Mouse (Mus musculus) neural tube, embryonic 14.5 days (tissue): ENCODE measurements around the gene Zbtb42. TPM values are rescaled to one million over a fixed set of nuclear protein-coding genes. Genes with fewer than 3 reads are reported as not detected.

Experiments used
- ATAC-seq: fragments of 200-750 bp; cut with Nextera tagmentation; 2 replicates; pipeline ENCODE4 v1.8.0; 2017; ENCODE audit warnings: low read depth, mild to moderate bottlenecking, moderate TSS enrichment, moderate library complexity
- H3K27ac ChIP-seq: fragments of 300-500 bp; sonication (generic); 2 replicates; pipeline ENCODE4 v1.5.1; 2014; ENCODE audit warnings: low read depth, mild to moderate bottlenecking, control low read depth, low read length, moderate library complexity, mixed read lengths
- H3K27me3 ChIP-seq: fragments of 300-500 bp; sonication (generic); 2 replicates; pipeline ENCODE4 v1.6.1; 2014; ENCODE audit warnings: low read length; ENCODE audit not compliant: control insufficient read depth, insufficient read depth
- H3K36me3 ChIP-seq: fragments of 300-500 bp; sonication (generic); 2 replicates; pipeline ENCODE4 v1.6.1; 2014; ENCODE audit warnings: low read length, mixed read lengths; ENCODE audit not compliant: control insufficient read depth, insufficient read depth
- H3K4me1 ChIP-seq: fragments of 300-500 bp; sonication (generic); 2 replicates; pipeline ENCODE4 v1.6.1; 2014; ENCODE audit warnings: low read length; ENCODE audit not compliant: control insufficient read depth, insufficient read depth
- H3K4me2 ChIP-seq: fragments of 300-500 bp; sonication (generic); 2 replicates; pipeline ENCODE4 v1.6.1; 2014; ENCODE audit warnings: mild to moderate bottlenecking, low read depth, low read length, control low read depth
- H3K4me3 ChIP-seq: fragments of 300-500 bp; sonication (generic); 2 replicates; pipeline ENCODE4 v1.5.1; 2014; ENCODE audit warnings: low read depth, low read length, control low read depth, mixed read lengths
- H3K9ac ChIP-seq: fragments of 300-500 bp; sonication (generic); replicated peaks from 2 replicates; pipeline ENCODE4 v1.6.1; 2014; ENCODE audit warnings: low read depth, mild to moderate bottlenecking, control low read depth, low read length, mixed read lengths
- H3K9me3 ChIP-seq: fragments of 300-500 bp; sonication (generic); 2 replicates; pipeline ENCODE4 v1.6.1; 2016; ENCODE audit warnings: low read length; ENCODE audit not compliant: control insufficient read depth
- WGBS: fragments of 180-500 bp; shearing (Covaris S2); extraction: QIAGEN DNeasy Blood & Tissue Kit; methylation state at CpG from one replicate; pipeline ENCODE4 v1.1.7; 2014; 5-methylcytosine and 5-hydroxymethylcytosine counted together
- polyA plus RNA-seq: library from polyadenylated mRNA; unstranded; fragments of >200 nt; fragmentation: Nextera tagmentation; extraction: Ambion mirVana; gene quantifications from 2 replicates; pipeline ENCODE4 v1.2.1, GENCODE M21; 2014

Zbtb42 gene
- polyA plus RNA-seq, 1 experiment from 2014 or later: 1.3 TPM

DNA sequence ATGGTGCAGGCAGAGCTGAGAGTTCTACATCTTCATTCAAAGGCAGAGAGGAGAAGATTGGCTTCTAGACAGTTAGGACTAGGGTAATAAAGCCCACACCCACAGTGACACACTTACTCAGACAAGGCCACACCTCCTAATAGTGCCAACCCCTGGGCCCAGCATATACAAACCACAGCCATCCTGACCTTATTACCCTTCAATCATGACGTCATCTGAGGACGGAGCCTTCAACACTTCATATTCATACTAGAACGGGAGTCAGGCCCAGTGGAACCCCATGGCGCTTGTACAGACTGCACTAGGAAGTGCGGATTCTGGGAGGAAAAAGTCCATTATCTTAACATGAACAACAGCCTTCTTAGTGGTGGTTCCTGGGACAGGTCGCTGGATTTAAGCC lies 35.5 kb upstream of the Zbtb42 start:
- ATAC-seq: no peak
- Histone ChIP-seq H3K4me1 (peaks cover 14% of the 10 kb centered on the region), H3K27ac (no peak overlapping the region), H3K27me3 (no peaks in the 10 kb centered on the region), H3K4me3 (no peak overlapping the region), H3K9me3 (no peaks in the 10 kb centered on the region), H3K36me3 (no peaks in the 10 kb centered on the region), H3K9ac (no peak overlapping the region), H3K4me2 (no peak overlapping the region)
- 96% methylated on average over 6 of the region's 6 CpGs for WGBS

DNA sequence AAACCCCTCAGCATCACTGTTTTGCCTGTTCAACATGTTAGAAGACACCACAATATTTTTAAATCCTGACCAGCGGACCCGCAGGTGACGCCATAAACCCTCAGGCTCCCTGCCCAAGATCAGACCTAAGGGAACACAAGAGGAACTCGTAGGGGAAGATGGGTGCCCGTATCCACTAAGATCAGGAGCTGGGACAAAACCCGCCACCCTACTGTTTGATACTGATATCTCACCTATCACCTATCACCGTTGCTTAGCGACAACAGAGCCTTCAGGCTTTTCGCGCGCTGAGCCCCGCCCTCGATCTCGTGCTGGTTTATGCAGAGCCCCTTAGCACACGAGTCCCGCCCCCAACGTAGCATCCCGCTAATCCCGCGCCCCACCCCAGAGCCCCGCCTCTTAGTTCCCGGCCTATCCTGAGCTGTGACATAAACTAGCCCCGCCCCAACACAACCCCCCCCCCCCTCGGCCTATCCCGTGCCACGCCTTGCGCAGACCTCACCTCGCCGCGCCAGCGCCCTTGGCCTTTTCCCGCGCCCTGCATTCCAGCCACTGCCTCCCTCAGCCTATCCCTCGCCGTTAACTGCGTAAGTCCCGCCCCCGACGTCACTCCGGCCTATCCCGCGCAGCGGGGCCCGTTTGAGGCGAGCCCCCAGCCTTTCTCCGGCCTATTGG lies 34.3 kb upstream of the Zbtb42 start, which contains the start of gene Siva1:
Siva1 (plus strand) TSS at position 500 of the 675 bp plus-strand sequence.
- H3K4me2 ChIP-seq: peak within 1 kb of the TSS; percentile 88
- H3K27me3 ChIP-seq: no peaks in the 10 kb centered on the region
- peak within 1 kb of the TSS; percentile 66 for H3K9ac ChIP-seq
- peak; percentile 96 for ATAC-seq
- H3K4me1 ChIP-seq: peaks cover 14% of the 10 kb centered on the region
- under 1% methylated on average over 35 of the region's 46 CpGs for WGBS
- 0 out of 2 replicates have a peak, but pooled peaks cover 3% of the 10 kb centered on the region for H3K36me3 ChIP-seq
- H3K27ac ChIP-seq: peak within 1 kb of the TSS; percentile 80
- H3K4me3 ChIP-seq: peak within 1 kb of the TSS; percentile 64
- no peaks in the 10 kb centered on the region for H3K9me3 ChIP-seq

DNA sequence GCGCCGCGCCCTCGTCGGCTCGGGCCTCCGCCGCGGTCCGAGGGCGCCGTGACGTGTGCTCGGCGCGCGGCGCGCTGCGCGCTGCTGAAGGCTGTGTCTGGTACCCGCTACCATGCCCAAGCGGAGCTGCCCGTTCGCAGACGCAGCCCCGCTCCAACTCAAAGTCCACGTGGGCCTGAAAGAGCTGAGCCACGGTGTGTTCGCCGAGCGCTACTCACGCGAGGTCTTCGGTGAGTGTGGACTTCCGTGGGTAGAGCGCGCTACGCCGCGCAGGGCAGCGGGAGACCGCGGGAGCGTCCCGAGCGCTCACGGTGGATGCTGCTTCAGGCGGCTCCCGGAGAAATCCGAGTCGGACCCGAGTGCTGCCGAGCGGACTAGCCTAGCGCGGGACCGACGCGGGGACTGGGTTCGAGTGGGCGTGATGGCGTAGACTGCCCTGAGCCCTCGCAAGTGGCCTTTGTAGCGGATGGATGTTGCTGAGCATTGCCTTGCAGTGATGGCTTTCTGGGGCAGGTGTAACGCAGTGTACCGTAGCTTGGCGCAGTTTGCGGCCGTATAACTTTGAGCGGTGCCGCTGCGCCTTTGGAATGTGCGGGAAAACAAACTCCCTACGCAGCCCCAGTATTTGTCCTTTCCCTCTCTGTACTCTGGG lies 33.6 kb upstream of the Zbtb42 start:
- Histone ChIP-seq H3K9me3 (no peaks in the 10 kb centered on the region), H3K27me3 (no peaks in the 10 kb centered on the region), H3K36me3 (0 out of 2 replicates have a peak, but pooled peaks cover 5% of the 10 kb centered on the region), H3K4me2 (peak overlapping the region; percentile 88), H3K4me3 (peak overlapping the region; percentile 64), H3K4me1 (peaks cover 14% of the 10 kb centered on the region), H3K27ac (peak overlapping the region; percentile 80), H3K9ac (peak overlapping the region; percentile 66)
- WGBS: under 1% methylated on average over 62 of the region's 75 CpGs
- ATAC-seq: no peak

DNA sequence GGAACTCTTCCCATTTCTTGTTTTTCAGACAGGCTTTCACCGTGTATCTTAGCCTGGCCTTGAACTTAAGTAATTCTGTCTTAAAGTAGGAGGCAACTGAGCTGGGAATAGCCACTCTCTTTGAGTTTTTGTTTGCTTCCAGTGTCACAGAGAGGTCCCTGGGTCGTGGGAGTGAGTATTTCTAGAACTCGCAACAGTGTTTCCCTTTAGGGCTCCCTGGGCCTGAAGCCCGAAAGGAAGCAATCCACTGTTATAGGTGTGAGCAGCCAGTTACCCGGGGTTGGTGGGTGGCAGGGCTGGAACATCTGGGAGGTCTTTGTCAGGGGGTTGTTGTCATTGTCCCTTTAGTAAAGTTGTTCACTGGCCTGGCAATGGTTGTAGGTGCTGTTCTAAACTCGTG lies 32.5 kb upstream of the Zbtb42 start:
- Histone ChIP-seq H3K27ac (no peak overlapping the region), H3K4me2 (peak overlapping the region; percentile 88; the same call in 1 of the 2 replicates), H3K36me3 (0 out of 2 replicates have a peak, but pooled peaks cover 5% of the 10 kb centered on the region), H3K4me3 (no peak overlapping the region), H3K9ac (no peak overlapping the region), H3K4me1 (peaks cover 14% of the 10 kb centered on the region), H3K9me3 (no peaks in the 10 kb centered on the region), H3K27me3 (no peaks in the 10 kb centered on the region)
- no peak for ATAC-seq
- WGBS: 61% methylated on average over 6 of the region's 6 CpGs

DNA sequence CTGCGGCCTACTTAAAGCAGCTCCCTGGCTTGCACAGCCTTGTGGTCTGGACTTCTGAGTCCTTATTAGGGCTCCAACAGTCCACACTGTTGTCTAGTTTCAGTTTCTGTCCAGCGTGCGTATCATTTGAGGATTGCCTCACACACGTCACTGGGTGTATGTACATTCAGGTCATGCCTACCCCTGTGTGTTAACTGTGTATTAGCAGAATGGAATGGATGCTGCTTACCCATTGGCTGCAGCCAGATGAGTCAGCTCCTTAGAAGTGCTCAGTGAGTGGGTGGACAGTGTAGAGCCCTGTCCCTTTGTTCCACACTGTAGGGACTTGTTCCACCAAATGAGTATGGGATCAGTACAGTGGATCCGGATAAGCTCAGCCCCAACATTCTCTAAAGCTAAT lies 30.5 kb upstream of the Zbtb42 start:
- Histone ChIP-seq H3K4me3 (no peak overlapping the region), H3K4me2 (no peak overlapping the region), H3K9ac (no peak overlapping the region), H3K4me1 (peaks cover 14% of the 10 kb centered on the region), H3K36me3 (peaks cover 10% of the 10 kb centered on the region; the same call in 1 of the 2 replicates), H3K9me3 (no peaks in the 10 kb centered on the region), H3K27ac (no peak overlapping the region), H3K27me3 (no peaks in the 10 kb centered on the region)
- ATAC-seq: no peak
- 94% methylated on average over 5 of the region's 5 CpGs for WGBS

GRCm38 (mm10) chr12:112651778-112652439 lies 26.7 kb upstream of the Zbtb42 start:
- Histone ChIP-seq H3K36me3 (peaks cover 47% of the 10 kb centered on the region), H3K9ac (no peak overlapping the region), H3K27me3 (no peaks in the 10 kb centered on the region), H3K4me1 (no peaks in the 10 kb centered on the region), H3K4me2 (no peak overlapping the region), H3K4me3 (no peak overlapping the region), H3K27ac (no peak overlapping the region), H3K9me3 (no peaks in the 10 kb centered on the region)
- no peak for ATAC-seq
- 89% methylated on average over 5 of the region's 5 CpGs for WGBS

- Histone ChIP-seq H3K27me3 (no peaks in the 10 kb centered on the region), H3K4me2 (no peak overlapping the region), H3K27ac (no peak overlapping the region), H3K4me1 (no peaks in the 10 kb centered on the region), H3K36me3 (peaks cover 60% of the 10 kb centered on the region), H3K4me3 (no peak overlapping the region), H3K9ac (no peak overlapping the region), H3K9me3 (no peaks in the 10 kb centered on the region)
- peak; percentile 47 for ATAC-seq
- WGBS: 36% methylated on average over 7 of the region's 7 CpGs
Observed at GRCm38 (mm10) chr12:112653157-112653824, 25.3 kb upstream of the Zbtb42 start.

DNA sequence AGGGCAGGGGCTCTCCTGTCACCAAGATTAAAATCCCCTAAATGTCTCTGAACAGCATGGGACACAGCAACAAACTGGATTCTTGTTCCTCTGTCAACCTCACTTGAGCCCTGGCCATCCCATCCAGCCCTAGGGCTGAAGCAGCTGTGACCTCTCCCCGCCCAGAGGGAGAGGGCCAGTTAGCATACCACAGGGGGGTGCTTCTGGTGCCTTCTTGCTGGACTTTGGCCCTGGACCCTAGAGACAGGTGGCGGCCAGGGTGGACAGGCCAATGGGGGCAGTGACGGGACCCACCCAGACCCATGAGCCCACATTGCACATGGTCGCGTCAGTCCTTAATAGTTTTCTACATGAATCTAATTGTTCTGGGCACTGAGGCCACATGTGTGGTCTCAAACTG lies 24.6 kb upstream of the Zbtb42 start:
- H3K4me2 ChIP-seq: no peak overlapping the region
- no peaks in the 10 kb centered on the region for H3K9me3 ChIP-seq
- no peaks in the 10 kb centered on the region for H3K4me1 ChIP-seq
- WGBS: 83% methylated on average over 5 of the region's 5 CpGs
- no peak for ATAC-seq
- no peaks in the 10 kb centered on the region for H3K27me3 ChIP-seq
- H3K36me3 ChIP-seq: peaks cover 67% of the 10 kb centered on the region
- H3K4me3 ChIP-seq: no peak overlapping the region
- no peak overlapping the region for H3K27ac ChIP-seq
- no peak overlapping the region for H3K9ac ChIP-seq
